ENCODE assay signal across 23 mouse cellular contexts in genomic region chr1:159675472-159675871, GRCm38 (mm10).
"Had no signal": no experiment of that assay in that cellular context is flagged by ENCODE, and none has a peak within 500 bp of the region (broad histone marks: within the 10 kb centered on the region; RNA-seq: fewer than 3 reads in every experiment).

No protein-coding gene starts in this region.

- DNase-seq: gastrocnemius, postnatal 14 days; gastrocnemius, postnatal 36 days; heart, adult 18-20 months; heart, postnatal 10 days; heart, postnatal 4 days; kidney, adult 11 months; kidney, adult 2 months; kidney, adult 9 months; kidney, postnatal 14 days; kidney, postnatal 36 days; layer of hippocampus, adult 9-11 months; layer of hippocampus, postnatal 36 days; left cerebral cortex, postnatal 4 days had no signal

- H3K27ac ChIP-seq: heart, embryonic 10.5 days; kidney, embryonic 15.5 days; kidney, postnatal 0 days; limb, embryonic 13.5 days; limb, embryonic 15.5 days; liver, embryonic 12.5 days; liver, embryonic 14.5 days had no signal

- H3K9me3 ChIP-seq: heart, embryonic 10.5 days; heart, embryonic 12.5 days; hindbrain, embryonic 15.5 days; kidney, embryonic 15.5 days; limb, embryonic 13.5 days; limb, embryonic 15.5 days; liver, embryonic 12.5 days had no signal

- H3K9ac ChIP-seq: heart, embryonic 12.5 days; hindbrain, embryonic 15.5 days; kidney, embryonic 15.5 days; limb, embryonic 13.5 days; limb, embryonic 15.5 days; liver, embryonic 12.5 days; liver, embryonic 14.5 days had no signal

- H3K4me1 ChIP-seq: liver, embryonic 12.5 days had no signal

- H3K27me3 ChIP-seq: heart, embryonic 12.5 days; hindbrain, embryonic 15.5 days; kidney, embryonic 15.5 days; limb, embryonic 13.5 days; limb, embryonic 15.5 days; liver, embryonic 12.5 days had no signal

- H3K36me3 ChIP-seq: heart, embryonic 10.5 days; heart, embryonic 12.5 days; hindbrain, embryonic 15.5 days; kidney, embryonic 15.5 days; limb, embryonic 13.5 days; limb, embryonic 15.5 days; liver, embryonic 12.5 days had no signal

- H3K4me2 ChIP-seq: heart, embryonic 12.5 days; hindbrain, embryonic 15.5 days; kidney, embryonic 15.5 days; limb, embryonic 13.5 days; limb, embryonic 15.5 days; liver, embryonic 12.5 days had no signal

- H3K4me3 ChIP-seq: heart, embryonic 10.5 days; heart, embryonic 12.5 days; hindbrain, embryonic 15.5 days; kidney, embryonic 15.5 days; limb, embryonic 13.5 days; limb, embryonic 15.5 days; liver, embryonic 12.5 days had no signal

- ATAC-seq: intestine, embryonic 16.5 days; liver, embryonic 12.5 days had no signal
